Mouse (Mus musculus) heart, embryonic 16.5 days (tissue): ENCODE data around the gene 4931428L18Rik. TPM values are rescaled to one million over a fixed set of nuclear protein-coding genes. Genes with fewer than 3 reads are reported as not detected.

Experiments used
- ATAC-seq: fragments of 200-750 bp; cut with Nextera tagmentation; replicated peaks from 2 replicates; pipeline ENCODE4 v1.8.0; 2017; ENCODE audit warnings: moderate number of reproducible peaks; ENCODE audit not compliant: insufficient read depth, low FRiP score; ENCODE audit errors: extremely low read depth
- H3K27ac ChIP-seq: fragments of 300-500 bp; sonication (generic); 2 replicates; pipeline ENCODE4 v1.5.1; 2014; ENCODE audit warnings: mild to moderate bottlenecking, low read length, control low read depth, moderate library complexity
- H3K27me3 ChIP-seq: fragments of 300-500 bp; sonication (generic); 2 replicates; pipeline ENCODE4 v1.6.1; 2014; ENCODE audit warnings: low read length, mixed read lengths; ENCODE audit not compliant: control insufficient read depth, insufficient read depth
- H3K36me3 ChIP-seq: fragments of 300-500 bp; sonication (generic); 2 replicates; pipeline ENCODE4 v1.6.1; 2014; ENCODE audit not compliant: control insufficient read depth, insufficient read depth
- H3K4me1 ChIP-seq: fragments of 300-500 bp; sonication (generic); 2 replicates; pipeline ENCODE4 v1.6.1; 2014; ENCODE audit warnings: low read length, mixed read lengths; ENCODE audit not compliant: control insufficient read depth, insufficient read depth
- H3K4me2 ChIP-seq: fragments of 300-500 bp; sonication (generic); 2 replicates; pipeline ENCODE4 v1.6.1; 2014; ENCODE audit warnings: low read depth, mild to moderate bottlenecking, control low read depth, low read length
- H3K4me3 ChIP-seq: fragments of 300-500 bp; sonication (generic); 2 replicates; pipeline ENCODE4 v1.5.1; 2014; ENCODE audit warnings: mild to moderate bottlenecking, control low read depth, low read length
- H3K9ac ChIP-seq: fragments of 300-500 bp; sonication (generic); 2 replicates; pipeline ENCODE4 v1.6.1; 2014; ENCODE audit warnings: low read length, control low read depth
- H3K9me3 ChIP-seq: fragments of 300-500 bp; sonication (generic); replicated peaks from 2 replicates; pipeline ENCODE4 v1.6.1; 2016; ENCODE audit warnings: low read length; ENCODE audit not compliant: control insufficient read depth
- WGBS: fragments of 180-500 bp; shearing (Covaris S2); extraction: QIAGEN DNeasy Blood & Tissue Kit; methylation state at CpG from one replicate; pipeline ENCODE4 v1.1.7; 2014; 5-methylcytosine and 5-hydroxymethylcytosine counted together
- polyA plus RNA-seq: library from polyadenylated mRNA; unstranded; fragments of >200 nt; fragmentation: Nextera tagmentation; extraction: Ambion mirVana; gene quantifications from 2 replicates; pipeline ENCODE4 v1.2.1, GENCODE M21; 2015

4931428L18Rik gene
- polyA plus RNA-seq: not detected in 2 replicates

- no peaks in the 10 kb centered on the region for H3K27me3 ChIP-seq
- ATAC-seq: no peak
- no peak within 1 kb of the TSS for H3K4me3 ChIP-seq
- H3K4me2 ChIP-seq: no peak within 1 kb of the TSS
- H3K36me3 ChIP-seq: no peaks in the 10 kb centered on the region
- no peak within 1 kb of the TSS for H3K9ac ChIP-seq
- WGBS: 74% methylated on average over 7 of the region's 7 CpGs
- no peaks in the 10 kb centered on the region for H3K4me1 ChIP-seq
- H3K27ac ChIP-seq: no peak within 1 kb of the TSS
- no peaks in the 10 kb centered on the region for H3K9me3 ChIP-seq
Observed at GRCm38 (mm10) chr1:31222564-31222963, at the start of gene 4931428L18Rik, which contains the start of gene Pih1d3. TSS of gene 4931428L18Rik (minus strand) at chr1:31222684. TSS of gene Pih1d3 (plus strand) at chr1:31222838.

- 60% methylated on average over 10 of the region's 10 CpGs for WGBS
- H3K4me2 ChIP-seq: no peak overlapping the region
Observed at GRCm38 (mm10) chr1:31260218-31260923, 37.9 kb upstream of the 4931428L18Rik start.

GRCm38 (mm10) chr1:31233319-31234036 is 11.0 kb upstream of the 4931428L18Rik start:
- H3K27ac ChIP-seq: no peak overlapping the region
- H3K4me3 ChIP-seq: no peak overlapping the region
- no peak overlapping the region for H3K9ac ChIP-seq
- no peaks in the 10 kb centered on the region for H3K9me3 ChIP-seq
- H3K4me1 ChIP-seq: no peaks in the 10 kb centered on the region
- H3K27me3 ChIP-seq: no peaks in the 10 kb centered on the region
- no peak overlapping the region for H3K4me2 ChIP-seq
- no peak for ATAC-seq
- no peaks in the 10 kb centered on the region for H3K36me3 ChIP-seq

More at GRCm38 (mm10) chr1:31260218-31260923, 37.9 kb upstream of the 4931428L18Rik start:
- Histone ChIP-seq H3K4me1 (no peaks in the 10 kb centered on the region), H3K27me3 (no peaks in the 10 kb centered on the region), H3K9ac (no peak overlapping the region), H3K27ac (no peak overlapping the region), H3K36me3 (no peaks in the 10 kb centered on the region), H3K9me3 (no peaks in the 10 kb centered on the region), H3K4me3 (no peak overlapping the region)
- ATAC-seq: no peak

- WGBS: 83% methylated on average over 4 of the region's 4 CpGs
- no peak overlapping the region for H3K27ac ChIP-seq
- no peaks in the 10 kb centered on the region for H3K4me1 ChIP-seq
- H3K4me2 ChIP-seq: no peak overlapping the region
- ATAC-seq: no peak
- H3K9ac ChIP-seq: no peak overlapping the region
- no peaks in the 10 kb centered on the region for H3K36me3 ChIP-seq
- no peaks in the 10 kb centered on the region for H3K9me3 ChIP-seq
- no peaks in the 10 kb centered on the region for H3K27me3 ChIP-seq
- no peak overlapping the region for H3K4me3 ChIP-seq
Observed at GRCm38 (mm10) chr1:31220599-31221250, 1.8 kb downstream of the 4931428L18Rik start.

- H3K4me1 ChIP-seq: no peaks in the 10 kb centered on the region
- H3K27me3 ChIP-seq: no peaks in the 10 kb centered on the region
- H3K9me3 ChIP-seq: no peaks in the 10 kb centered on the region
- no peaks in the 10 kb centered on the region for H3K36me3 ChIP-seq
- ATAC-seq: no peak
- no peak overlapping the region for H3K4me2 ChIP-seq
- H3K27ac ChIP-seq: no peak overlapping the region
- WGBS: 54% methylated on average over 1 of the region's 1 CpGs
- H3K4me3 ChIP-seq: no peak overlapping the region
- H3K9ac ChIP-seq: no peak overlapping the region
Observed at GRCm38 (mm10) chr1:31214831-31215230, 7.7 kb downstream of the 4931428L18Rik start.

- Histone ChIP-seq H3K4me2 (no peak overlapping the region), H3K27me3 (no peaks in the 10 kb centered on the region), H3K4me1 (no peaks in the 10 kb centered on the region), H3K9me3 (no peaks in the 10 kb centered on the region), H3K36me3 (no peaks in the 10 kb centered on the region), H3K9ac (no peak overlapping the region), H3K4me3 (no peak overlapping the region), H3K27ac (no peak overlapping the region)
- WGBS: under 1% methylated on average over 5 of the region's 5 CpGs
- no peak for ATAC-seq
Observed at GRCm38 (mm10) chr1:31210144-31210543, 12.3 kb downstream of the 4931428L18Rik start.

GRCm38 (mm10) chr1:31205770-31206169 is 16.7 kb downstream of the 4931428L18Rik start:
- Histone ChIP-seq H3K27me3 (no peaks in the 10 kb centered on the region), H3K9ac (no peak overlapping the region), H3K9me3 (no peaks in the 10 kb centered on the region), H3K4me3 (no peak overlapping the region), H3K4me2 (no peak overlapping the region), H3K27ac (no peak overlapping the region), H3K36me3 (no peaks in the 10 kb centered on the region), H3K4me1 (no peaks in the 10 kb centered on the region)
- no peak for ATAC-seq
- 59% methylated on average over 3 of the region's 3 CpGs for WGBS

GRCm38 (mm10) chr1:31205346-31205745 is 17.1 kb downstream of the 4931428L18Rik start:
- H3K4me1 ChIP-seq: no peaks in the 10 kb centered on the region
- no peak overlapping the region for H3K9ac ChIP-seq
- 65% methylated on average over 7 of the region's 7 CpGs for WGBS
- H3K36me3 ChIP-seq: no peaks in the 10 kb centered on the region
- H3K4me3 ChIP-seq: no peak overlapping the region
- H3K27ac ChIP-seq: no peak overlapping the region
- ATAC-seq: no peak
- H3K4me2 ChIP-seq: no peak overlapping the region
- no peaks in the 10 kb centered on the region for H3K27me3 ChIP-seq
- no peaks in the 10 kb centered on the region for H3K9me3 ChIP-seq

- H3K4me2 ChIP-seq: no peak overlapping the region
- 79% methylated on average over 10 of the region's 10 CpGs for WGBS
Observed at GRCm38 (mm10) chr1:31203771-31204170, 18.7 kb downstream of the 4931428L18Rik start.

More at GRCm38 (mm10) chr1:31203771-31204170, 18.7 kb downstream of the 4931428L18Rik start:
- H3K27me3 ChIP-seq: no peaks in the 10 kb centered on the region
- H3K9me3 ChIP-seq: no peaks in the 10 kb centered on the region
- no peak overlapping the region for H3K9ac ChIP-seq
- H3K4me3 ChIP-seq: no peak overlapping the region
- no peak for ATAC-seq
- no peaks in the 10 kb centered on the region for H3K36me3 ChIP-seq
- H3K4me1 ChIP-seq: no peaks in the 10 kb centered on the region
- H3K27ac ChIP-seq: no peak overlapping the region
